ENCODE assay signal across 19 mouse cellular contexts in genomic region chr10:70774571-70774970, GRCm38 (mm10).
A peak's percentile ranks its signal among the peaks of the same experiment; 100 is the strongest.
DNase-seq lines count a peak whose midpoint lies in the region; ATAC-seq and TF ChIP-seq lines count a peak whose summit lies in the region.
"Had no signal": no experiment of that assay in that cellular context is flagged by ENCODE, and none has a peak within 500 bp of the region (broad histone marks: within the 10 kb centered on the region; RNA-seq: fewer than 3 reads in every experiment).

No protein-coding gene starts in this region.

- TF ChIP-seq CTCF in hindbrain, postnatal 0 days (IDR thresholded peaks at IDR 0.05; ENCODE audit: low read depth), result no peak

- H3K36me3 ChIP-seq in hindbrain, embryonic 11.5 days (ENCODE audit: control insufficient read depth, insufficient read depth, low read length), result no peaks in the 10 kb centered on the region
- H3K36me3 ChIP-seq in hindbrain, postnatal 0 days (ENCODE audit: insufficient read depth, low read length), result no peaks in the 10 kb centered on the region
- H3K36me3 ChIP-seq: embryonic facial prominence, embryonic 13.5 days; embryonic facial prominence, embryonic 15.5 days; forebrain, embryonic 10.5 days; forebrain, embryonic 12.5 days had no signal

- no peaks in the 10 kb centered on the region for H3K9me3 ChIP-seq in hindbrain, embryonic 11.5 days (ENCODE audit: control insufficient read depth, low read length)
- H3K9me3 ChIP-seq in hindbrain, postnatal 0 days (ENCODE audit: low read length), result no peaks in the 10 kb centered on the region
- H3K9me3 ChIP-seq: embryonic facial prominence, embryonic 13.5 days; embryonic facial prominence, embryonic 15.5 days; forebrain, embryonic 10.5 days; forebrain, embryonic 12.5 days had no signal

- H3K27ac ChIP-seq in hindbrain, embryonic 11.5 days (ENCODE audit: low read depth, low read length), result no peak overlapping the region
- H3K27ac ChIP-seq in hindbrain, postnatal 0 days, result no peak overlapping the region
- H3K27ac ChIP-seq: embryonic facial prominence, embryonic 13.5 days; embryonic facial prominence, embryonic 15.5 days; forebrain, embryonic 10.5 days; forebrain, embryonic 12.5 days had no signal

- peak; percentile 12 for DNase-seq in adrenal gland, postnatal 14 days
- no peak for DNase-seq in adrenal gland, postnatal 25 days
- DNase-seq in hindbrain, embryonic 11.5 days (ENCODE audit: low spot score), result no peak
- DNase-seq in hindbrain, postnatal 0 days (ENCODE audit: low spot score), result no peak
- DNase-seq: adrenal gland, postnatal 10 days; cerebellum, adult 11 months; cerebellum, adult 18-20 months; cerebellum, adult 8-10 months; cerebellum, adult 9-11 months; cerebellum, postnatal 14 days; cerebellum, postnatal 36 days; embryo, embryonic 11 days had no signal

- no peaks in the 10 kb centered on the region for H3K4me1 ChIP-seq in hindbrain, embryonic 11.5 days (replicated peaks; ENCODE audit: control insufficient read depth, insufficient read depth, low read length)
- H3K4me1 ChIP-seq in hindbrain, postnatal 0 days (ENCODE audit: insufficient read depth, low read length), result no peaks in the 10 kb centered on the region
- H3K4me1 ChIP-seq: embryonic facial prominence, embryonic 13.5 days; embryonic facial prominence, embryonic 15.5 days; forebrain, embryonic 10.5 days; forebrain, embryonic 12.5 days had no signal

- WGBS in hindbrain, embryonic 11.5 days, result 81% methylated on average over 2 of the region's 2 CpGs
- WGBS in hindbrain, postnatal 0 days, result 59% methylated on average over 2 of the region's 2 CpGs

- no peak overlapping the region for H3K4me3 ChIP-seq in hindbrain, embryonic 11.5 days (ENCODE audit: low read depth, low read length)
- H3K4me3 ChIP-seq in hindbrain, postnatal 0 days (ENCODE audit: low read length), result no peak overlapping the region
- H3K4me3 ChIP-seq: embryonic facial prominence, embryonic 13.5 days; embryonic facial prominence, embryonic 15.5 days; erythroblast, embryonic 14.5 days; forebrain, embryonic 10.5 days; forebrain, embryonic 12.5 days had no signal

- H3K4me2 ChIP-seq in hindbrain, embryonic 11.5 days (replicated peaks; ENCODE audit: low read depth, low read length), result no peak overlapping the region
- H3K4me2 ChIP-seq in hindbrain, postnatal 0 days (ENCODE audit: low read depth, low read length), result no peak overlapping the region
- H3K4me2 ChIP-seq: embryonic facial prominence, embryonic 13.5 days; embryonic facial prominence, embryonic 15.5 days; forebrain, embryonic 12.5 days had no signal

- H3K9ac ChIP-seq in hindbrain, embryonic 11.5 days (ENCODE audit: low read depth, low read length), result no peak overlapping the region
- no peak overlapping the region for H3K9ac ChIP-seq in hindbrain, postnatal 0 days (replicated peaks; ENCODE audit: low read length)
- H3K9ac ChIP-seq: embryonic facial prominence, embryonic 13.5 days; embryonic facial prominence, embryonic 15.5 days; forebrain, embryonic 12.5 days had no signal

- ATAC-seq in hindbrain, embryonic 11.5 days (ENCODE audit: low FRiP score), result peak; percentile 43; the same call in 1 of the 2 replicates
- ATAC-seq in hindbrain, postnatal 0 days, result no peak
- ATAC-seq: forebrain, embryonic 14.5 days; forebrain, embryonic 16.5 days had no signal

- no peaks in the 10 kb centered on the region for H3K27me3 ChIP-seq in hindbrain, embryonic 11.5 days (ENCODE audit: control insufficient read depth, insufficient read depth, low read length)
- H3K27me3 ChIP-seq in hindbrain, postnatal 0 days (ENCODE audit: insufficient read depth, low read length), result no peaks in the 10 kb centered on the region
- H3K27me3 ChIP-seq: embryonic facial prominence, embryonic 13.5 days; embryonic facial prominence, embryonic 15.5 days; forebrain, embryonic 12.5 days had no signal
